ENCODE assay signal across 1 mouse cellular context in the genomic region with DNA sequence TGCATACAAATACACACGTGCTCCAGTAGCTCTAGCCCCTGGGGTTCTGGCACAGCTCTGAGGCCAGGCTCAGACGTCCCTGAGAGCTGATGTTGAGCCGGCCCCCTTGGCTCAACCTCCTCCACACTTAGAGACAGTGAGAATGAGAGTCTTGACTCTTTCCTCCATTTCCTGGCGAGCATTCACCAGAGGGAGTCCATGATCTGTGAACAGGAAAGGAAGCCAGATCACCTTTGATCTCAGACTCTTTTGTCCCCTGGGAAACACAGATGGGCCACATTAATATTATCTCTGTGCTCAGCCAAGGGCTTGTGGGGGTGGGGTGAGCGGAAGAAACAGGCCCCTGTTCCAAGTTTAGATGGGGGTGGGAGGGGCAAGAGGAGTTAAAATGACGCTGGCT.
TF ChIP-seq lines count a peak whose summit lies in the region.

No protein-coding gene starts in this region.

TF ChIP-seq in MEL, 35 proteins besides CTCF, POLR2A, EP300 and RAD21:
- TF ChIP-seq USF1 (IDR thresholded peaks at IDR 0.05; ENCODE audit: low read depth, low read length) (no peak), ZMIZ1 (IDR thresholded peaks at IDR 0.05; ENCODE audit: low read depth, low read length) (no peak), E2F4 (IDR thresholded peaks at IDR 0.05; ENCODE audit: borderline replicate concordance, low read depth, low read length) (no peak)
